Mouse (Mus musculus): ENCODE measurements around the gene Ap5b1. TPM values are rescaled to one million over a fixed set of nuclear protein-coding genes. Genes with fewer than 3 reads are reported as not detected.

Gene Ap5b1
- total RNA-seq, 1 experiment from 2014 or later: 16.4 TPM

DNA sequence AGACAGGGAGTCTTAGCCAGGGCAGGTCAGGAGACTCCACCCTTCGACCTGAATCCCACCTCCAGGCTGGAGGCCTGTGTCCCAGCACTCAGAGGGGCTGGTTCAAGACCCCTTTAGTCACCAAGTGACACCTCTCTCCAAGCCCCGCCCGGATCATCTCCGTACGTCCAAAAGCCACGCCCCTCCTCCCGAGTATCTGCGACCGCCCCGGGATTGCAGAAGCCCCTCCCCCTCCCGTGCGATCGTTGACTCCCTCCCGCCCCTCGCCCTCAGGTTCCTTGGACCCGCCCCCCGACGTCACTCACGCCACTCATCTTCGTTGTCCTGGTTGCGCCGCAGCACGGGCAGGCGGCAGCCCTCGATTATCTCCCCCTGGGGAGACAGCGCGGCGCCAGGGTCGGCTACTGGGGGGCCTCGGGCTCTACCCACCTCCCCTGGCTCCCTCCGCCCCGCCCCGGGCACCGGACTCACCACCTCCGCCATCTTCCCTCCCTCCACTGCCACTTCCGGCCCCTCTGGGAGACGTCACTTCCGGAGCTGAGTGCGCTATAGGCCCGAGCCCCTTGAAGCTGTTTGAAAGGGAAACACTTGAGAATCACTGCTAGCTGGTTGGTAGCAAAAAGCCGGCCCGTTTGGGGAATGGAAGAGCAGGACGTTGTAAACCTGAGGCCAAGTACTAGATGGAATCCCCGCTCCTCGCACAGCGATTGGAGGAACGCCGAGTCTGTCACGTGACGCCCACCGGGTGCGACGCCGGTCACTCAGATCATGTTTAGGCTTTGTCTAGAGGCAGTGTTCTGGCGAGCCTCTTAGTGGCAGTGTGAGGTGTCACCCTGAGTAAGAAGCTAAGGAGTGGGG lies 42.0 kb downstream of the Ap5b1 start, which contains the start of gene Kat5:
TSS of gene Kat5 (minus strand) at position 691 of the 858 bp plus-strand sequence.
- peak; percentile 91 for DNase-seq

DNA sequence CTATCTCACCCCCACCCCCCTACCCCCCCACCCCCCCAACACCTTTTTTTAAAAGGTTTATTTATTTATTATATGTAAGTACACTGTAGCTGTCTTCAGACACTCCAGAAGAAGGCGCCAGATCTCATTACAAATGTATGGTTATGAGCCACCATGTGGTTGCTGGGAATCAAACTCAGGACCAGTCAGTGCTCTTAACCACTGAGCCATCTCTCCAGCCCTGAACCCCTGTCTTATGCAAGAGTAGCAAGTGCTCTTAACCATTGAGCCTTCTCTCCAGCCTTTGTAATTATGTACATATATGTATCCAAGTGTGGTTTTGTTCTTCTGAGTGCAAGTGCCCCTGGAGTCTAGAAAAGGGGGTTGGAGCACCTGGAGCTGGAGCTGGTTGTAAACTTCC lies 44.1 kb downstream of the Ap5b1 start:
- no peak for DNase-seq

DNA sequence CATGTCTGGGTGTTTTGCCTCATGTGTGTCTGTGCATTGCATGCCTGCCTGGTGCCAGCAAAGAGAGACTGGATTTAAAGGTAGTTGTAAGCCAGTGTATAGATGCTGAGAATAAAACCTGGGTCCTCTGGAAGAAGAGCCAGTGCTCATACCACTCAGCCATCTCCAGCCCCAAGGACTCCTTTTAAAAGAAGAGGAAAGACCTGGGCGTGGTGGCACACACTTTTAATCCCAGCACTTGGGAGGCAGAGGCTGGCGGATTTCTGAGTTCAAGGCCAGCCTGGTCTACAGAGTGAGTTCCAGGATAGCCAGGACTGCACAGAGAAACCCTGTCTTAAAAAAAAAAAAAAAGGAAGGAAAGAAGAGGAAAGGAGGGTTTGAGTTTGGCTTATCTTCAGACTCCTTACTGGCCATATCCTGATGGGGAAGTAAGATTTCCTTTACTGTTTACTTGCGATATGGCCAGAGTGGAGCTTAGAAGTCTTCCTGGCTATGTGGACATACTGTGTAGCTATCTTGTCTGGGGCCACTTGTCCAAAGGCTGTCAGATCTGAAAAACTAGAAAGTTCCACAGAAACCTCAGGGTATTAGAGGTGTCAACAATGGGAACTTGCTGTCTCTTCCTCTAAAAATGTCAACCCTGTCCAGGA lies 45.1 kb downstream of the Ap5b1 start:
- no peak for DNase-seq

DNA sequence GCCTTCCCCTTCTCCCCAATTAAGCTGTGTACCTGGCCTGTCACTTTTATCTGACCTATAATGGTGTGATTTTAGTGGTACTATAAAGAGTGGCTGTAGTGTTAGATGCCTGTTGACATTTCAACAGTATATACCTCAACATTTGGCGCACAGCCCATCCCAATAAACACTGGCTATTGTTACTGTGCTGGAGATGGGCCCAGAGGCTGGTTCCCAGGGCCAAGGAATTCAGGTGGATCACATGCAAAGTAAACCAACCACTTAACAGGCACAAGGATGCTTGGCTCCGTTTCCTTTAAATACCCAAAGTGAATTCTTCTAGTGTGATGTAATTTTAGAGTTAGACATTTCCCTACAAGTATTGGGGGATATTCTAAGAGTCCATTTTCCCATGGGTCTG lies 47.1 kb downstream of the Ap5b1 start:
- DNase-seq: no peak

DNA sequence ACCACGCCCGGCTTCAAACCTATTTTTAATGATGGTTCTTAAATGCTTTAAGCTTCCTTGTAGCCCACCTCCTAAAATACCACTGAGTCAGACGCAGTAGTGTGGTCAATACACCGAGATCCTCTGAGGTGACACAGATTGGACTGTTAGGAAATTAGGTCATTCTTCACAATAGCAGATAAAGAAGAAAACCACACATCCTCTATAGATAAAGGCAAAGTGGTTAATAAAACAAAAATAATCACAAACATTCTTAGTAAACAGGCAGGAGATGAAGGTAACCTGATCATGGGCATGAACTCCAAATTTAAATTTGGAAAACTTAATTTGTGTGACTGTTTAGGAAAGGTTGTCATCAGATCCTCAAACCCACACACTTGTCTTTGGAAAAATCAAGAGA lies 52.2 kb downstream of the Ap5b1 start:
- DNase-seq: no peak

Other genes starting within 250 kb of the Ap5b1 start
- gene Catsper1, start 232.3 kb upstream of the Ap5b1 start, total RNA-seq (2021): not detected in 2 replicates
- gene Cst6, start 218.5 kb upstream of the Ap5b1 start, total RNA-seq (2021): 1.6 TPM in 1 of 2 replicates, not detected in the other
- gene Eif1ad, start 201.3 kb upstream of the Ap5b1 start, total RNA-seq (2021): 25.0 and 25.1 TPM in 2 replicates
- gene Banf1, start 200.9 kb upstream of the Ap5b1 start, total RNA-seq (2021): 148 and 160 TPM in 2 replicates
- gene Sart1, start 179.3 kb upstream of the Ap5b1 start, total RNA-seq (2021): 49.8 and 93.4 TPM in 2 replicates
- not detected in 2 replicates for gene Tsga10ip, start 165.5 kb upstream of the Ap5b1 start, total RNA-seq (2021)
- 182 and 221 TPM in 2 replicates for gene Drap1, start 143.0 kb upstream of the Ap5b1 start, total RNA-seq (2021)
- 43.1 and 51.1 TPM in 2 replicates for gene AI837181, start 142.9 kb upstream of the Ap5b1 start, total RNA-seq (2021)
- gene Fosl1, start 120.5 kb upstream of the Ap5b1 start, total RNA-seq (2021): not detected in 2 replicates
- gene Ccdc85b, start 110.1 kb upstream of the Ap5b1 start, total RNA-seq (2021): 7.2 and 10.9 TPM in 2 replicates
- gene Fibp, start 107.4 kb upstream of the Ap5b1 start, total RNA-seq (2021): 53.7 and 100 TPM in 2 replicates
- gene Ctsw, start 99.5 kb upstream of the Ap5b1 start, total RNA-seq (2021): not detected in 2 replicates
- 55.5 and 56.3 TPM in 2 replicates for gene Efemp2, start 94.1 kb upstream of the Ap5b1 start, total RNA-seq (2021)
- 31.1 and 35.0 TPM in 2 replicates for gene Mus81, start 79.6 kb upstream of the Ap5b1 start, total RNA-seq (2021)
- 625 and 632 TPM in 2 replicates for gene Cfl1, start 77.6 kb upstream of the Ap5b1 start, total RNA-seq (2021)
- 2.2 and 3.7 TPM in 2 replicates for gene 1700020D05Rik, start 64.2 kb upstream of the Ap5b1 start, total RNA-seq (2021)
- 13.1 and 18.4 TPM in 2 replicates for gene Snx32, start 57.5 kb upstream of the Ap5b1 start, total RNA-seq (2021)
- gene Ovol1, start 7.4 kb upstream of the Ap5b1 start, total RNA-seq (2021): not detected in 2 replicates
- 97.8 and 144 TPM in 2 replicates for gene Rnaseh2c, start 33.8 kb downstream of the Ap5b1 start, total RNA-seq (2021)
- gene Kat5, start 42.2 kb downstream of the Ap5b1 start, total RNA-seq (2021): 74.6 and 86.3 TPM in 2 replicates
- 96.3 and 101 TPM in 2 replicates for gene Rela, start 69.5 kb downstream of the Ap5b1 start, total RNA-seq (2021)
- 61.8 and 76.7 TPM in 2 replicates for gene Sipa1, start 95.7 kb downstream of the Ap5b1 start, total RNA-seq (2021)
- 43.7 and 49.7 TPM in 2 replicates for gene Map3k11, start 120.7 kb downstream of the Ap5b1 start, total RNA-seq (2021)
- 110 and 124 TPM in 2 replicates for gene Pcnx3, start 120.9 kb downstream of the Ap5b1 start, total RNA-seq (2021)
- not detected in 2 replicates for gene Kcnk7, start 136.3 kb downstream of the Ap5b1 start, total RNA-seq (2021)
- 35.7 and 40.9 TPM in 2 replicates for gene Ehbp1l1, start 158.3 kb downstream of the Ap5b1 start, total RNA-seq (2021)
- gene Fam89b, start 161.6 kb downstream of the Ap5b1 start, total RNA-seq (2021): 44.8 and 59.4 TPM in 2 replicates
- 275 and 334 TPM in 2 replicates for gene Ltbp3, start 172.9 kb downstream of the Ap5b1 start, total RNA-seq (2021)
- 104 and 120 TPM in 2 replicates for gene Scyl1, start 203.4 kb downstream of the Ap5b1 start, total RNA-seq (2021)

All from adrenal gland, postnatal 25 days (tissue).